Mouse (Mus musculus) E14TG2a.4 (cell line): Measurements from ENCODE around the gene Aars.

Experiments
- CTCF ChIP-seq: conservative IDR thresholded peaks from 2 replicates; pipeline ENCODE4 v1.5.1; 2014; ENCODE audit warnings: low read length
- NANOG ChIP-seq: IDR thresholded peaks from 2 replicates; pipeline ENCODE4 v1.6.1; 2014; ENCODE audit warnings: borderline replicate concordance, low read length, mixed read lengths
- POU5F1 ChIP-seq: IDR thresholded peaks from 2 replicates; pipeline ENCODE4 v1.6.1; 2014; ENCODE audit warnings: low read length, borderline replicate concordance

GRCm38 (mm10) chr8:111031572-111031971 lies 1.4 kb upstream of the Aars start, which contains the start of gene Ddx19b:
- TF ChIP-seq CTCF, result no peak
- peak; percentile 67 for TF ChIP-seq NANOG
- no peak for TF ChIP-seq POU5F1
